Mouse (Mus musculus): ENCODE results near the gene Dusp3.
"Not testable (repeated sequence)": the region's sequence is repeated elsewhere in the genome, so short reads cannot be mapped to it uniquely, and the experiment has no call there.

GRCm38 (mm10) chr11:101985450-101985849 is 1.4 kb downstream of the Dusp3 start:
- not testable (repeated sequence) for TF ChIP-seq CTCF, EP300 (IDR thresholded peaks at IDR 0.05; ENCODE audit: low read depth)

Data from heart, postnatal 0 days (tissue).